Mouse (Mus musculus) bone marrow macrophage, adult 2 months (primary cell): Measurements from ENCODE around the gene Myo5c.

ENCODE experiments used
- CTCF ChIP-seq: IDR thresholded peaks from 2 replicates; pipeline ENCODE4 v1.5.1; 2012; ENCODE audit warnings: low read depth, mild to moderate bottlenecking, low read length, moderate library complexity
- POLR2A ChIP-seq: IDR thresholded peaks from 2 replicates; pipeline ENCODE4 v1.6.1; 2012; ENCODE audit warnings: mild to moderate bottlenecking, low read depth, low read length, borderline replicate concordance

DNA sequence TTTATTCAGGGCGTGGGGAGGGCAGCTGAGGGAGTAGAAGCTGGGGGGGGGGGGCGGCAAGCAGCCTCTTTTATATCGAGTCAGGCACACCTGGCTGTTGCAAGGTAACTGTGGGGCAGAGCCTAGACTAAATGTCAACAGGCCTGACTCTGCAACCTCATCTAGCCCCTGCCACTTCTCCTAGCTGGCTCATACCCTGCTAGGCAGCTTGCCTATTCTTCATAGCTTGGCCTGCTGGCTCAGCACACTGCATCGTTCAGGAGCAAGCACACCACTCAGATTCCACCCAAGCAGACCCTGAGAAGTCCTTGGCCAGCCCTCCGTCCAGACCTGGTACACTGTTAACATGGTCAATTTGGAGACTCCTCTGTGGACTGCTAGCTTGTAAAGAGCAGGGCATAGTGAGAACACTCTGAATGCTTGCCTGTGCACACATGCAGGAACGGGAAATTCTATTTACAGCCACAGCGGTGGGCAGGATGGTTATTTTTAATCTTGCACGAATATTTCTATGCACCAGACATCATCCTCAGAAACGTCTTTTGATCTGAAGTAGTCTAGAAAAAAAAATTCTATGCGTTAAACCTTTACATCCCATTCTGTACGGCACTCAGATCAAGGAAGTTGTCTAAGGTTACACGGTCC, 3.3 kb downstream of the Myo5c start:
- TF ChIP-seq POLR2A (no peak), CTCF (no peak)
